Mouse (Mus musculus): ENCODE measurements at regions not wholly inside any gene's neighbourhood (a gene's known extent, or its start where the extent isn't known, plus 50 kb on each side); places are given as distances from the start of the nearest gene placed in this dataset.

GRCm38 (mm10) chr17:27322891-27323509, 118.7 kb upstream of the Lemd2 start:
- H3K27ac ChIP-seq (ENCODE audit: insufficient read depth, low read depth, low read length): no peak overlapping the region
- TF ChIP-seq CTCF (conservative IDR thresholded peaks at IDR 0.05; ENCODE audit: insufficient read depth, insufficient read length, low read depth, low read length) (no peak), POLR2A (IDR thresholded peaks at IDR 0.05; ENCODE audit: low read depth, low read length) (no peak)
- DNase-seq: no peak
- H3K36me3 ChIP-seq (ENCODE audit: control insufficient read depth, insufficient read depth, low read length): no peaks in the 10 kb centered on the region
- 81% methylated on average over 6 of the region's 6 CpGs for WGBS
- H3K4me1 ChIP-seq (ENCODE audit: control insufficient read depth, insufficient read depth, low read length): peaks cover under 1% of the 10 kb centered on the region; the same call in 1 of the 2 replicates
- no peaks in the 10 kb centered on the region for H3K27me3 ChIP-seq (replicated peaks; ENCODE audit: control insufficient read depth, insufficient read depth, low read length)
- no peak overlapping the region for H3K4me3 ChIP-seq (ENCODE audit: insufficient read depth, low read depth, low read length)

GRCm38 (mm10) chr17:27318969-27319695, 114.9 kb upstream of the Lemd2 start:
- no peak overlapping the region for H3K4me3 ChIP-seq (ENCODE audit: insufficient read depth, low read depth, low read length)
- DNase-seq: peak; percentile 55
- peaks cover 11% of the 10 kb centered on the region for H3K4me1 ChIP-seq (ENCODE audit: control insufficient read depth, insufficient read depth, low read length)
- 68% methylated on average over 7 of the region's 7 CpGs for WGBS
- TF ChIP-seq POLR2A (IDR thresholded peaks at IDR 0.05; ENCODE audit: low read depth, low read length) (no peak), CTCF (conservative IDR thresholded peaks at IDR 0.05; ENCODE audit: insufficient read depth, insufficient read length, low read depth, low read length) (no peak)
- H3K27ac ChIP-seq (ENCODE audit: insufficient read depth, low read depth, low read length): no peak overlapping the region
- no peaks in the 10 kb centered on the region; the same call in 1 of the 2 replicates for H3K27me3 ChIP-seq (replicated peaks; ENCODE audit: control insufficient read depth, insufficient read depth, low read length)
- no peaks in the 10 kb centered on the region for H3K36me3 ChIP-seq (ENCODE audit: control insufficient read depth, insufficient read depth, low read length)

GRCm38 (mm10) chr17:27317576-27318277, 113.5 kb upstream of the Lemd2 start:
- H3K27me3 ChIP-seq (replicated peaks; ENCODE audit: control insufficient read depth, insufficient read depth, low read length): no peaks in the 10 kb centered on the region; the same call in 1 of the 2 replicates
- peak; percentile 99 for DNase-seq
- no peak overlapping the region for H3K4me3 ChIP-seq (ENCODE audit: insufficient read depth, low read depth, low read length)
- no peak overlapping the region for H3K27ac ChIP-seq (ENCODE audit: insufficient read depth, low read depth, low read length)
- WGBS: 16% methylated on average over 14 of the region's 14 CpGs
- H3K4me1 ChIP-seq (ENCODE audit: control insufficient read depth, insufficient read depth, low read length): peaks cover 11% of the 10 kb centered on the region
- TF ChIP-seq POLR2A (IDR thresholded peaks at IDR 0.05; ENCODE audit: low read depth, low read length) (no peak), CTCF (conservative IDR thresholded peaks at IDR 0.05; ENCODE audit: insufficient read depth, insufficient read length, low read depth, low read length) (no peak)
- H3K36me3 ChIP-seq (ENCODE audit: control insufficient read depth, insufficient read depth, low read length): no peaks in the 10 kb centered on the region

GRCm38 (mm10) chr17:27316711-27317575, 112.7 kb upstream of the Lemd2 start:
- H3K27me3 ChIP-seq (replicated peaks; ENCODE audit: control insufficient read depth, insufficient read depth, low read length): no peaks in the 10 kb centered on the region; the same call in 1 of the 2 replicates
- DNase-seq: peak; percentile 56
- H3K4me3 ChIP-seq (ENCODE audit: insufficient read depth, low read depth, low read length): no peak overlapping the region
- peaks cover 11% of the 10 kb centered on the region for H3K4me1 ChIP-seq (ENCODE audit: control insufficient read depth, insufficient read depth, low read length)
- H3K36me3 ChIP-seq (ENCODE audit: control insufficient read depth, insufficient read depth, low read length): no peaks in the 10 kb centered on the region
- TF ChIP-seq POLR2A (IDR thresholded peaks at IDR 0.05; ENCODE audit: low read depth, low read length) (no peak), CTCF (conservative IDR thresholded peaks at IDR 0.05; ENCODE audit: insufficient read depth, insufficient read length, low read depth, low read length) (no peak)
- H3K27ac ChIP-seq (ENCODE audit: insufficient read depth, low read depth, low read length): no peak overlapping the region
- 64% methylated on average over 21 of the region's 21 CpGs for WGBS

GRCm38 (mm10) chr17:27315947-27316628, 111.8 kb upstream of the Lemd2 start:
- H3K27me3 ChIP-seq (replicated peaks; ENCODE audit: control insufficient read depth, insufficient read depth, low read length): no peaks in the 10 kb centered on the region; the same call in 1 of the 2 replicates
- peaks cover 11% of the 10 kb centered on the region for H3K4me1 ChIP-seq (ENCODE audit: control insufficient read depth, insufficient read depth, low read length)
- no peaks in the 10 kb centered on the region for H3K36me3 ChIP-seq (ENCODE audit: control insufficient read depth, insufficient read depth, low read length)
- WGBS: 71% methylated on average over 11 of the region's 11 CpGs
- TF ChIP-seq POLR2A (IDR thresholded peaks at IDR 0.05; ENCODE audit: low read depth, low read length): no peak
- TF ChIP-seq CTCF (conservative IDR thresholded peaks at IDR 0.05; ENCODE audit: insufficient read depth, insufficient read length, low read depth, low read length): no peak
- no peak overlapping the region for H3K4me3 ChIP-seq (ENCODE audit: insufficient read depth, low read depth, low read length)
- no peak for DNase-seq
- H3K27ac ChIP-seq (ENCODE audit: insufficient read depth, low read depth, low read length): no peak overlapping the region

- Histone ChIP-seq H3K27ac (ENCODE audit: insufficient read depth, low read depth, low read length) (no peak overlapping the region), H3K36me3 (ENCODE audit: control insufficient read depth, insufficient read depth, low read length) (no peaks in the 10 kb centered on the region), H3K27me3 (replicated peaks; ENCODE audit: control insufficient read depth, insufficient read depth, low read length) (no peaks in the 10 kb centered on the region; the same call in 1 of the 2 replicates), H3K4me3 (ENCODE audit: insufficient read depth, low read depth, low read length) (no peak overlapping the region), H3K4me1 (ENCODE audit: control insufficient read depth, insufficient read depth, low read length) (peaks cover 11% of the 10 kb centered on the region)
- DNase-seq: no peak
- 82% methylated on average over 3 of the region's 3 CpGs for WGBS
- no peak for TF ChIP-seq CTCF (conservative IDR thresholded peaks at IDR 0.05; ENCODE audit: insufficient read depth, insufficient read length, low read depth, low read length)
- TF ChIP-seq POLR2A (IDR thresholded peaks at IDR 0.05; ENCODE audit: low read depth, low read length): no peak
Measured at GRCm38 (mm10) chr17:27315428-27315827, 111.2 kb upstream of the Lemd2 start.

Data from kidney, adult 2 months (tissue).